Mouse (Mus musculus): ENCODE results near the gene Calml4. TPM values are rescaled to one million over a fixed set of nuclear protein-coding genes. Genes with fewer than 3 reads are reported as not detected.

Calml4 gene
- total and polyA plus RNA-seq, 3 experiments = 0.62 to 4.6 TPM; not detected in 1

- Histone ChIP-seq H3K27me3 (ENCODE audit: control insufficient read depth in 1 of 2, insufficient read depth in 2 of 2, low read length in 2 of 2) (no peaks in the 10 kb centered on the region), H3K36me3 (ENCODE audit: control insufficient read depth in 1 of 2, insufficient read depth in 2 of 2, low read length in 2 of 2) (peaks cover 2 to 11% of the 10 kb centered on the region in 2 experiments; a peak in 3 of 4 replicates), H3K4me3 (ENCODE audit: control insufficient read depth in 1 of 2, insufficient read depth in 1 of 2, low read depth in 2 of 2, low read length in 2 of 2) (no peak overlapping the region), H3K9ac (ENCODE audit: control insufficient read depth, low read depth, low read length, poor library complexity, severe bottlenecking) (no peak overlapping the region), H3K79me2 (ENCODE audit: control insufficient read depth, insufficient read depth, low read length, poor library complexity) (no peaks in the 10 kb centered on the region), H3K9me3 (replicated peaks; ENCODE audit: insufficient read depth, low read length) (no peaks in the 10 kb centered on the region), H3K27ac (ENCODE audit: control insufficient read depth, low read depth, low read length) (no peak overlapping the region), H3K4me1 (ENCODE audit: control insufficient read depth in 1 of 2, insufficient read depth in 2 of 2, low read length in 2 of 2) (no peaks in the 10 kb centered on the region)
- TF ChIP-seq RCOR1 (IDR thresholded peaks at IDR 0.05; ENCODE audit: low read depth, low read length) (no peak), NRF1 (IDR thresholded peaks at IDR 0.05; ENCODE audit: insufficient read depth, low read depth, low read length, poor library complexity, severe bottlenecking) (no peak), CHD1 (IDR thresholded peaks at IDR 0.05; ENCODE audit: low read depth, low read length) (no peak), MEF2A (IDR thresholded peaks at IDR 0.05; ENCODE audit: extremely low read depth, insufficient replicate concordance, low read depth, low read length, poor library complexity, severe bottlenecking) (no peak), BHLHE40 (IDR thresholded peaks at IDR 0.05; ENCODE audit: borderline replicate concordance, low read depth, low read length) (no peak), ELF1 (IDR thresholded peaks at IDR 0.05; ENCODE audit: low read depth, low read length) (no peak)
- no peak for DNase-seq (ENCODE audit: low read depth, low spot score)
These were observed 43.9 kb downstream of the Calml4 start for GRCm38 (mm10) chr9:62901736-62902135.

- Histone ChIP-seq H3K27ac (ENCODE audit: control insufficient read depth, low read depth, low read length) (no peak overlapping the region), H3K27me3 (ENCODE audit: control insufficient read depth in 1 of 2, insufficient read depth in 2 of 2, low read length in 2 of 2) (no peaks in the 10 kb centered on the region), H3K36me3 (ENCODE audit: control insufficient read depth in 1 of 2, insufficient read depth in 2 of 2, low read length in 2 of 2) (peaks cover 2 to 11% of the 10 kb centered on the region in 2 experiments; a peak in 3 of 4 replicates), H3K9me3 (replicated peaks; ENCODE audit: insufficient read depth, low read length) (no peaks in the 10 kb centered on the region), H3K79me2 (ENCODE audit: control insufficient read depth, insufficient read depth, low read length, poor library complexity) (no peaks in the 10 kb centered on the region), H3K4me1 (ENCODE audit: control insufficient read depth in 1 of 2, insufficient read depth in 2 of 2, low read length in 2 of 2) (no peaks in the 10 kb centered on the region), H3K9ac (ENCODE audit: control insufficient read depth, low read depth, low read length, poor library complexity, severe bottlenecking) (no peak overlapping the region), H3K4me3 (ENCODE audit: control insufficient read depth in 1 of 2, insufficient read depth in 1 of 2, low read depth in 2 of 2, low read length in 2 of 2) (no peak overlapping the region)
- no peak for TF ChIP-seq ETS1 (IDR thresholded peaks at IDR 0.05; ENCODE audit: low read depth, low read length)
- no peak for TF ChIP-seq POLR2AphosphoS2 (IDR thresholded peaks at IDR 0.05; ENCODE audit: low read length)
- TF ChIP-seq CTCF (IDR thresholded peaks at IDR 0.05 in 2 of 3, conservative IDR thresholded peaks at IDR 0.05 in 1 of 3; ENCODE audit: control insufficient read depth in 1 of 3, insufficient read depth in 1 of 3, low read depth in 2 of 3, low read length in 3 of 3, poor library complexity in 1 of 3, severe bottlenecking in 1 of 3) = no peak
- no peak for TF ChIP-seq MEF2A (IDR thresholded peaks at IDR 0.05; ENCODE audit: extremely low read depth, insufficient replicate concordance, low read depth, low read length, poor library complexity, severe bottlenecking)
- no peak for TF ChIP-seq MYB (IDR thresholded peaks at IDR 0.05; ENCODE audit: low read depth, low read length)
- no peak for TF ChIP-seq GATA1 (IDR thresholded peaks at IDR 0.05; ENCODE audit: low read depth, low read length)
- no peak for TF ChIP-seq RCOR1 (IDR thresholded peaks at IDR 0.05; ENCODE audit: low read depth, low read length)
- no peak for TF ChIP-seq ZKSCAN1 (IDR thresholded peaks at IDR 0.05; ENCODE audit: low read depth, low read length)
- no peak for TF ChIP-seq ZC3H11A (IDR thresholded peaks at IDR 0.05; ENCODE audit: low read depth, low read length)
- no peak for TF ChIP-seq USF2 (IDR thresholded peaks at IDR 0.05; ENCODE audit: borderline replicate concordance in 1 of 2, insufficient read depth in 1 of 2, low read depth in 1 of 2, low read length in 2 of 2)
- no peak for TF ChIP-seq POLR2A (IDR thresholded peaks at IDR 0.05; ENCODE audit: control insufficient read depth in 1 of 2, insufficient read depth in 1 of 2, low read depth in 1 of 2, low read length in 2 of 2, poor library complexity in 1 of 2)
- DNase-seq (ENCODE audit: low read depth, low spot score) = no peak
These were observed 46.0 kb downstream of the Calml4 start for GRCm38 (mm10) chr9:62903841-62904240.

All from MEL (cell line).